Mouse (Mus musculus) liver, embryonic 13.5 days (tissue): ENCODE results near the gene Filip1l. TPM values are rescaled to one million over a fixed set of nuclear protein-coding genes. Genes with fewer than 3 reads are reported as not detected.

Experiments used
- ATAC-seq: fragments of 200-750 bp; cut with Nextera tagmentation; 2 replicates; pipeline ENCODE4 v1.8.0; 2017; ENCODE audit warnings: low read depth, mild to moderate bottlenecking, moderate number of reproducible peaks, moderate library complexity
- DNase-seq: peaks from one replicate; pipeline ENCODE4 v3.0.0; 2022
- H3K27ac ChIP-seq: fragments of 300-500 bp; sonication (generic); 2 replicates; pipeline ENCODE4 v1.5.1; 2015; ENCODE audit warnings: moderate library complexity, mild to moderate bottlenecking, inconsistent platforms
- H3K27me3 ChIP-seq: fragments of 300-500 bp; sonication (generic); 2 replicates; pipeline ENCODE4 v1.6.1; 2015; ENCODE audit warnings: mild to moderate bottlenecking, inconsistent platforms
- H3K36me3 ChIP-seq: fragments of 300-500 bp; sonication (generic); 2 replicates; pipeline ENCODE4 v1.6.1; 2015; ENCODE audit warnings: mild to moderate bottlenecking, inconsistent platforms
- H3K4me1 ChIP-seq: fragments of 300-500 bp; sonication (generic); replicated peaks from 2 replicates; pipeline ENCODE4 v1.6.1; 2015; ENCODE audit warnings: inconsistent platforms
- H3K4me2 ChIP-seq: fragments of 300-500 bp; sonication (generic); 2 replicates; pipeline ENCODE4 v1.6.1; 2015; ENCODE audit warnings: inconsistent platforms, mild to moderate bottlenecking, moderate library complexity
- H3K4me3 ChIP-seq: fragments of 300-500 bp; sonication (generic); replicated peaks from 2 replicates; pipeline ENCODE4 v1.5.1; 2015; ENCODE audit warnings: mild to moderate bottlenecking, inconsistent platforms
- H3K9ac ChIP-seq: fragments of 300-500 bp; sonication (generic); 2 replicates; pipeline ENCODE4 v1.6.1; 2015; ENCODE audit warnings: mild to moderate bottlenecking, inconsistent platforms
- H3K9me3 ChIP-seq: fragments of 300-500 bp; sonication (generic); replicated peaks from 2 replicates; pipeline ENCODE4 v1.6.1; 2016; ENCODE audit warnings: inconsistent platforms
- WGBS: fragments of 180-500 bp; shearing (Covaris S2); methylation state at CpG from one replicate; pipeline ENCODE4 v1.1.7; 2015; ENCODE audit not compliant: insufficient replicate concordance; 5-methylcytosine and 5-hydroxymethylcytosine counted together
- polyA plus RNA-seq: library from polyadenylated mRNA; unstranded; fragments of >200 nt; fragmentation: Nextera tagmentation; extraction: Ambion mirVana; gene quantifications from 2 replicates; pipeline ENCODE4 v1.2.1, GENCODE M21; 2015

Filip1l gene
- polyA plus RNA-seq, 1 experiment from 2014 or later: 2.7 TPM

GRCm38 (mm10) chr16:57423001-57423800 is 70.3 kb downstream of the Filip1l start:
- H3K27ac ChIP-seq: no peak overlapping the region
- no peak overlapping the region for H3K4me2 ChIP-seq
- ATAC-seq: no peak
- H3K9ac ChIP-seq: no peak overlapping the region
- no peak overlapping the region for H3K4me3 ChIP-seq
- H3K36me3 ChIP-seq: no peaks in the 10 kb centered on the region
- no peaks in the 10 kb centered on the region for H3K27me3 ChIP-seq
- 45% methylated on average over 6 of the region's 6 CpGs for WGBS
- no peaks in the 10 kb centered on the region for H3K9me3 ChIP-seq
- H3K4me1 ChIP-seq: no peaks in the 10 kb centered on the region
- no peak for DNase-seq

GRCm38 (mm10) chr16:57426680-57427079 is 73.8 kb downstream of the Filip1l start:
- Histone ChIP-seq H3K4me2 (no peak overlapping the region), H3K9ac (no peak overlapping the region), H3K27ac (no peak overlapping the region), H3K27me3 (no peaks in the 10 kb centered on the region), H3K4me3 (no peak overlapping the region), H3K9me3 (no peaks in the 10 kb centered on the region), H3K36me3 (no peaks in the 10 kb centered on the region), H3K4me1 (no peaks in the 10 kb centered on the region)
- no peak for ATAC-seq
- 79% methylated on average over 10 of the region's 10 CpGs for WGBS
- DNase-seq: no peak

- no peaks in the 10 kb centered on the region for H3K27me3 ChIP-seq
- ATAC-seq (no peak), DNase-seq (no peak)
- WGBS: 63% methylated on average over 7 of the region's 7 CpGs
- H3K27ac ChIP-seq: no peak overlapping the region
- H3K4me2 ChIP-seq: no peak overlapping the region
- no peaks in the 10 kb centered on the region for H3K36me3 ChIP-seq
- H3K9ac ChIP-seq: no peak overlapping the region
- H3K4me3 ChIP-seq: no peak overlapping the region
- H3K9me3 ChIP-seq: no peaks in the 10 kb centered on the region
- H3K4me1 ChIP-seq: no peaks in the 10 kb centered on the region
These were observed 74.8 kb downstream of the Filip1l start for GRCm38 (mm10) chr16:57427516-57428285.

DNA sequence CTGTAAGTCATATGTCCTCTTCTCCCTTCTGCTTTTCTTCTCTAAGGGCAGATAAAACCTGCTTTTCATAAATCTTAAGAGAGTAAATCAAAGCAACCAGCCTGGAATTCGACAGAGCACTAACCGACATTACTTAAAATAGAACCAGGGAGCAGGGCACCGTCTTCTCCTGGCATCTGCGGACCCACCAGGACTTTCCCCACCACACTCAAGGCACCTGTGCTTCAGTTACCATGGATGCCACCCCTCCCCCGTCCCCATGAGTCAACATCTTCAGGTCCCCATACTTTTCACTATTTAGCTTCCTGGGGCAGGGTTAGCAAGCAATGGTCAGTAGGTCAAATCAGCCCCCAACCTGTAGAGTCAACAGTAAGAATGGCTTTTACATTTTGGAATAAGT is 76.1 kb downstream of the Filip1l start:
- 64% methylated on average over 5 of the region's 5 CpGs for WGBS
- no peak for DNase-seq

GRCm38 (mm10) chr16:57431294-57431693 is 78.4 kb downstream of the Filip1l start:
- H3K27me3 ChIP-seq: no peaks in the 10 kb centered on the region
- no peak overlapping the region for H3K27ac ChIP-seq
- ATAC-seq: no peak
- H3K9me3 ChIP-seq: no peaks in the 10 kb centered on the region
- H3K4me2 ChIP-seq: no peak overlapping the region
- H3K36me3 ChIP-seq: no peaks in the 10 kb centered on the region
- H3K4me1 ChIP-seq: no peaks in the 10 kb centered on the region
- no peak overlapping the region for H3K9ac ChIP-seq
- no peak for DNase-seq
- H3K4me3 ChIP-seq: no peak overlapping the region
- WGBS: 53% methylated on average over 3 of the region's 3 CpGs

More for the DNA sequence above, 76.1 kb downstream of the Filip1l start:
- no peak for ATAC-seq
- Histone ChIP-seq H3K9me3 (no peaks in the 10 kb centered on the region), H3K4me2 (no peak overlapping the region), H3K4me1 (no peaks in the 10 kb centered on the region), H3K27ac (no peak overlapping the region), H3K27me3 (no peaks in the 10 kb centered on the region), H3K36me3 (no peaks in the 10 kb centered on the region), H3K9ac (no peak overlapping the region), H3K4me3 (no peak overlapping the region)

- 51% methylated on average over 4 of the region's 4 CpGs for WGBS
- Histone ChIP-seq H3K4me2 (no peak overlapping the region), H3K36me3 (no peaks in the 10 kb centered on the region), H3K9ac (no peak overlapping the region), H3K27me3 (no peaks in the 10 kb centered on the region), H3K9me3 (no peaks in the 10 kb centered on the region), H3K4me1 (no peaks in the 10 kb centered on the region), H3K4me3 (no peak overlapping the region), H3K27ac (no peak overlapping the region)
- ATAC-seq (no peak), DNase-seq (no peak)
These were observed 80.3 kb downstream of the Filip1l start for GRCm38 (mm10) chr16:57433173-57433572.

DNA sequence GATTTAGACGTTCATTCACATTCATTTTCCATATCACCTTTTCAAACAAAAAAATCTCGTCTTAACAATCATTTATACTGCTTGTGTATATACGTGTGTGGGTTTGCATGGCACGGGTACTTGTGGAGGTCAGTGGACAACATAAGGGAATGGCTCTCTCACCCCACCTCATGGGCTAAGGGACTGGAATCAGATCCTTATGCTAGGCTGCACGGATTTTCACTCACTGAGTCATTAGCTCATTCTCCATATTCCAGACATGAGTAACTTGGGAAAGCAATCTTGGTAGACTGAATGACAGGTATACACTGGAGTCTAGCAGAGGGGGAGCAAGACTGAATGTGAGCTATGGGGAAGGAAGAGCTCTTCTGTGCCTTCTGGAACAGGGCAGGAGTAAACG is 80.8 kb downstream of the Filip1l start:
- Histone ChIP-seq H3K9ac (no peak overlapping the region), H3K9me3 (no peaks in the 10 kb centered on the region), H3K27ac (no peak overlapping the region), H3K36me3 (no peaks in the 10 kb centered on the region), H3K4me2 (no peak overlapping the region), H3K4me1 (no peaks in the 10 kb centered on the region), H3K27me3 (no peaks in the 10 kb centered on the region), H3K4me3 (no peak overlapping the region)
- ATAC-seq (no peak), DNase-seq (no peak)
- WGBS: 59% methylated on average over 6 of the region's 6 CpGs

GRCm38 (mm10) chr16:57434640-57435039 is 81.7 kb downstream of the Filip1l start:
- no peaks in the 10 kb centered on the region for H3K36me3 ChIP-seq
- ATAC-seq (no peak), DNase-seq (no peak)
- no peaks in the 10 kb centered on the region for H3K27me3 ChIP-seq
- H3K9ac ChIP-seq: no peak overlapping the region
- WGBS: 22% methylated on average over 3 of the region's 3 CpGs
- no peaks in the 10 kb centered on the region for H3K4me1 ChIP-seq
- H3K4me2 ChIP-seq: no peak overlapping the region
- no peaks in the 10 kb centered on the region for H3K9me3 ChIP-seq
- no peak overlapping the region for H3K4me3 ChIP-seq
- H3K27ac ChIP-seq: no peak overlapping the region

- Histone ChIP-seq H3K4me1 (no peaks in the 10 kb centered on the region), H3K36me3 (no peaks in the 10 kb centered on the region), H3K9ac (no peak overlapping the region), H3K9me3 (no peaks in the 10 kb centered on the region), H3K27ac (no peak overlapping the region), H3K4me3 (no peak overlapping the region), H3K27me3 (no peaks in the 10 kb centered on the region), H3K4me2 (no peak overlapping the region)
- no peak for ATAC-seq
- 76% methylated on average over 11 of the region's 11 CpGs for WGBS
- no peak for DNase-seq
These were observed 84.8 kb downstream of the Filip1l start for GRCm38 (mm10) chr16:57437523-57438287.

DNA sequence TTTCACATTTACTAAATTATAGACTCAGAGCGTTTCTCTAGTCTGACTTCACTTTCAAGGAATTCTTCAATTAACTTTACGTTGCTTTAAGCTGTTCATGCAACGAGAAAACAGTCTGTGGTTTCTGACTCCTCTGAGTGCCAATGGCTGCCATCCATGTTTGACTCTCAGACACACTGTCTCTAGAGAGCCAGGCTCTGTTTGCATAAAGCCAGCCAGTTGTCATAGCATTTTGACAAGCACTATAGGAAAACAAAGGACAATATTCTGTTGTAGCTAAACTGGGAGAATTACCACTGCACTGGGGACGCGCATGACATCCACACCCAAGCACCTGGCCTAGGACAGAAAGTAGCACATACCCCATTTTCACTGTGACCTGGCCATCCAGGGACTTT is 85.4 kb downstream of the Filip1l start:
- H3K4me2 ChIP-seq: no peak overlapping the region
- WGBS: 73% methylated on average over 5 of the region's 5 CpGs
- H3K9me3 ChIP-seq: no peaks in the 10 kb centered on the region
- no peak overlapping the region for H3K27ac ChIP-seq
- no peaks in the 10 kb centered on the region for H3K36me3 ChIP-seq
- DNase-seq (no peak), ATAC-seq (no peak)
- no peaks in the 10 kb centered on the region for H3K4me1 ChIP-seq
- no peaks in the 10 kb centered on the region for H3K27me3 ChIP-seq
- no peak overlapping the region for H3K4me3 ChIP-seq
- no peak overlapping the region for H3K9ac ChIP-seq

DNA sequence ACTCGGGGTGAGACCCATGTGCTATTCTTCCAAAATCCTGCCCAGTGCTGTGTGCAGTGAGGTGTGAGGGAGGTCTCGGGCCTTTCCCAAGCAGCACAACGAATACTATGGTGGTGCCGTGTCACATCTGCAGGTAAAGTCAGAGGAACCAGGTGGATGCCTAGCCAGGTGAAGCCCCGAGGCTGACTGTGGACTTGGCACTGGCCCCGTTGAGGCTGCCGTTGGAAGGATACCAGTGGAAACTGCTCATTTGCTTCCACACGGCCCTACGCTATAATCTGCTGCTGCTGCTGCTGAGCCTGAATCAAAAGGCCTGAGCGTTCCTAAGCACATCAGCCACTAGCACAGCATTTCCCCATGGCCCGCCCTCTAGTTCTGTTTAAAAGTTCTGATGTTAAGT is 86.3 kb downstream of the Filip1l start:
- no peaks in the 10 kb centered on the region for H3K4me1 ChIP-seq
- no peak overlapping the region for H3K4me3 ChIP-seq
- H3K27ac ChIP-seq: no peak overlapping the region
- H3K27me3 ChIP-seq: no peaks in the 10 kb centered on the region
- H3K9me3 ChIP-seq: no peaks in the 10 kb centered on the region
- H3K9ac ChIP-seq: no peak overlapping the region
- no peak for ATAC-seq
- DNase-seq: no peak
- 77% methylated on average over 11 of the region's 11 CpGs for WGBS
- H3K36me3 ChIP-seq: no peaks in the 10 kb centered on the region
- H3K4me2 ChIP-seq: no peak overlapping the region
